ENCODE assay signal across 8 mouse cellular contexts in genomic region chr15:101479007-101479665, GRCm38 (mm10). TPM values are rescaled to one million over a fixed set of nuclear protein-coding genes. Genes with fewer than 3 reads are reported as not detected.
DNase-seq lines count a peak whose midpoint lies in the region; ATAC-seq lines count a peak whose summit lies in the region.

No protein-coding gene starts in this region.

- H3K36me3 ChIP-seq in intestine, embryonic 15.5 days, result no peaks in the 10 kb centered on the region
- no peaks in the 10 kb centered on the region for H3K36me3 ChIP-seq in megakaryocyte, embryonic 14.5 days (replicated peaks; ENCODE audit: low read length)

- intact Hi-C loops in left cerebral cortex, postnatal 25 days (cut with DNase I), result no loop called here

- peak overlapping the region; percentile 36 for H3K9ac ChIP-seq in intestine, embryonic 15.5 days

- H3K27me3 ChIP-seq in intestine, embryonic 15.5 days (replicated peaks), result peaks cover 6% of the 10 kb centered on the region
- peaks cover 79% of the 10 kb centered on the region for H3K27me3 ChIP-seq in megakaryocyte, embryonic 14.5 days (replicated peaks)

- ATAC-seq in intestine, embryonic 15.5 days, result peak; percentile 53

- H3K9me3 ChIP-seq in intestine, embryonic 15.5 days, result no peaks in the 10 kb centered on the region
- H3K9me3 ChIP-seq in megakaryocyte, embryonic 14.5 days, result no peaks in the 10 kb centered on the region

- H3K4me3 ChIP-seq in intestine, embryonic 15.5 days (replicated peaks), result peak overlapping the region; percentile 27
- peak overlapping the region; percentile 65 for H3K4me3 ChIP-seq in megakaryocyte, embryonic 14.5 days (replicated peaks)

- H3K4me1 ChIP-seq in intestine, embryonic 15.5 days (replicated peaks), result peaks cover 5% of the 10 kb centered on the region; the same call in 1 of the 2 replicates
- H3K4me1 ChIP-seq in megakaryocyte, embryonic 14.5 days, result peaks cover 14% of the 10 kb centered on the region; the same call in 1 of the 2 replicates

- H3K27ac ChIP-seq in intestine, embryonic 15.5 days, result no peak overlapping the region

- H3K4me2 ChIP-seq in intestine, embryonic 15.5 days (replicated peaks), result peak overlapping the region; percentile 77

- 8% methylated on average over 31 of the region's 31 CpGs for WGBS in intestine, embryonic 15.5 days

- DNase-seq in T-cell, adult 2 months (ENCODE audit: low spot score), result peak; percentile 56
- DNase-seq in cerebellum, postnatal 14 days, result peak; percentile 65 to 76
- DNase-seq in gastrocnemius, postnatal 10 days, result peak; percentile 60
- DNase-seq in left cerebral cortex, postnatal 25 days (ENCODE audit: low spot score in 2 of 2), result peak; percentile 31 to 57
- peak; percentile 13 to 14 for DNase-seq in right cerebral cortex, postnatal 36 days (ENCODE audit: low spot score in 2 of 2)
- no peak for DNase-seq in MN1 (ENCODE audit: low spot score)

RNA-seq across cellular contexts. Expression of gene Krt86, which starts 5.9 kb away (rescaled TPM):
- not detected for total RNA-seq in gastrocnemius, postnatal 10 days (2021)
- 0.14 TPM in 1 of 2 replicates, not detected in the other for polyA plus RNA-seq in intestine, embryonic 15.5 days (2015; fragmentation: Nextera tagmentation; extraction: Ambion mirVana)
- total RNA-seq in left cerebral cortex, postnatal 25 days (2021), result not detected
- not detected in 2 replicates for polyA plus RNA-seq in megakaryocyte, embryonic 14.5 days (2012; ENCODE audit: insufficient read depth, low replicate concordance)

RNA-seq across cellular contexts. Expression of gene Krt83, which starts 12.2 kb away (rescaled TPM):
- under 1 TPM in 1 of 2 experiments, not detected in 1; 0.40 TPM for total RNA-seq in gastrocnemius, postnatal 10 days (2021)
- 0.19 TPM in 1 of 2 replicates, not detected in the other for polyA plus RNA-seq in intestine, embryonic 15.5 days (2015; fragmentation: Nextera tagmentation; extraction: Ambion mirVana)
- total RNA-seq in left cerebral cortex, postnatal 25 days (2021), result not detected
- not detected in 2 replicates for polyA plus RNA-seq in megakaryocyte, embryonic 14.5 days (2012; ENCODE audit: insufficient read depth, low replicate concordance)

RNA-seq across cellular contexts. Expression of gene Krt81, which starts 15.6 kb away (rescaled TPM):
- not detected for total RNA-seq in gastrocnemius, postnatal 10 days (2021)
- polyA plus RNA-seq in intestine, embryonic 15.5 days (2015; fragmentation: Nextera tagmentation; extraction: Ambion mirVana), result not detected in 2 replicates
- not detected for total RNA-seq in left cerebral cortex, postnatal 25 days (2021)
- polyA plus RNA-seq in megakaryocyte, embryonic 14.5 days (2012; ENCODE audit: insufficient read depth, low replicate concordance), result not detected in 2 replicates

RNA-seq across cellular contexts. Expression of gene Krt88, which starts 31.6 kb away (rescaled TPM):
- total RNA-seq in gastrocnemius, postnatal 10 days (2021), result not detected
- polyA plus RNA-seq in intestine, embryonic 15.5 days (2015; fragmentation: Nextera tagmentation; extraction: Ambion mirVana), result not detected in 2 replicates
- not detected for total RNA-seq in left cerebral cortex, postnatal 25 days (2021)
- polyA plus RNA-seq in megakaryocyte, embryonic 14.5 days (2012; ENCODE audit: insufficient read depth, low replicate concordance), result 2.8 TPM in 1 of 2 replicates, not detected in the other

RNA-seq across cellular contexts. Expression of gene Gm49425, which starts 37.9 kb away (rescaled TPM):
- not detected for total RNA-seq in gastrocnemius, postnatal 10 days (2021)
- polyA plus RNA-seq in intestine, embryonic 15.5 days (2015; fragmentation: Nextera tagmentation; extraction: Ambion mirVana), result not detected in 2 replicates
- total RNA-seq in left cerebral cortex, postnatal 25 days (2021), result not detected
- polyA plus RNA-seq in megakaryocyte, embryonic 14.5 days (2012; ENCODE audit: insufficient read depth, low replicate concordance), result not detected in 2 replicates
